Mouse (Mus musculus) neural tube, embryonic 14.5 days (tissue): ENCODE measurements around the gene Snx18. TPM values are rescaled to one million over a fixed set of nuclear protein-coding genes. Genes with fewer than 3 reads are reported as not detected.

Experiments
- ATAC-seq: fragments of 200-750 bp; cut with Nextera tagmentation; 2 replicates; pipeline ENCODE4 v1.8.0; 2017; ENCODE audit warnings: low read depth, mild to moderate bottlenecking, moderate TSS enrichment, moderate library complexity
- H3K27ac ChIP-seq: fragments of 300-500 bp; sonication (generic); 2 replicates; pipeline ENCODE4 v1.5.1; 2014; ENCODE audit warnings: low read depth, mild to moderate bottlenecking, control low read depth, low read length, moderate library complexity, mixed read lengths
- H3K27me3 ChIP-seq: fragments of 300-500 bp; sonication (generic); 2 replicates; pipeline ENCODE4 v1.6.1; 2014; ENCODE audit warnings: low read length; ENCODE audit not compliant: control insufficient read depth, insufficient read depth
- H3K36me3 ChIP-seq: fragments of 300-500 bp; sonication (generic); 2 replicates; pipeline ENCODE4 v1.6.1; 2014; ENCODE audit warnings: low read length, mixed read lengths; ENCODE audit not compliant: control insufficient read depth, insufficient read depth
- H3K4me1 ChIP-seq: fragments of 300-500 bp; sonication (generic); 2 replicates; pipeline ENCODE4 v1.6.1; 2014; ENCODE audit warnings: low read length; ENCODE audit not compliant: control insufficient read depth, insufficient read depth
- H3K4me2 ChIP-seq: fragments of 300-500 bp; sonication (generic); 2 replicates; pipeline ENCODE4 v1.6.1; 2014; ENCODE audit warnings: mild to moderate bottlenecking, low read depth, low read length, control low read depth
- H3K4me3 ChIP-seq: fragments of 300-500 bp; sonication (generic); 2 replicates; pipeline ENCODE4 v1.5.1; 2014; ENCODE audit warnings: low read depth, low read length, control low read depth, mixed read lengths
- H3K9ac ChIP-seq: fragments of 300-500 bp; sonication (generic); replicated peaks from 2 replicates; pipeline ENCODE4 v1.6.1; 2014; ENCODE audit warnings: low read depth, mild to moderate bottlenecking, control low read depth, low read length, mixed read lengths
- H3K9me3 ChIP-seq: fragments of 300-500 bp; sonication (generic); 2 replicates; pipeline ENCODE4 v1.6.1; 2016; ENCODE audit warnings: low read length; ENCODE audit not compliant: control insufficient read depth
- WGBS: fragments of 180-500 bp; shearing (Covaris S2); extraction: QIAGEN DNeasy Blood & Tissue Kit; methylation state at CpG from one replicate; pipeline ENCODE4 v1.1.7; 2014; 5-methylcytosine and 5-hydroxymethylcytosine counted together
- polyA plus RNA-seq: library from polyadenylated mRNA; unstranded; fragments of >200 nt; fragmentation: Nextera tagmentation; extraction: Ambion mirVana; gene quantifications from 2 replicates; pipeline ENCODE4 v1.2.1, GENCODE M21; 2014

Snx18 gene
- polyA plus RNA-seq, 1 experiment from 2014 or later, result 10.9 TPM

- Histone ChIP-seq H3K4me2 (no peak overlapping the region), H3K27me3 (no peaks in the 10 kb centered on the region), H3K9ac (no peak overlapping the region), H3K9me3 (no peaks in the 10 kb centered on the region), H3K4me1 (no peaks in the 10 kb centered on the region), H3K27ac (no peak overlapping the region), H3K4me3 (no peak overlapping the region), H3K36me3 (no peaks in the 10 kb centered on the region)
- ATAC-seq, result no peak
- 94% methylated on average over 7 of the region's 7 CpGs for WGBS
Observed at GRCm38 (mm10) chr13:113566411-113566810, 52.0 kb downstream of the Snx18 start.

- WGBS, result 94% methylated on average over 9 of the region's 9 CpGs
- H3K4me2 ChIP-seq, result no peak overlapping the region
- ATAC-seq, result no peak
Observed at GRCm38 (mm10) chr13:113559646-113560045, 58.7 kb downstream of the Snx18 start.

GRCm38 (mm10) chr13:113556538-113556937 is 61.8 kb downstream of the Snx18 start:
- no peaks in the 10 kb centered on the region for H3K4me1 ChIP-seq
- H3K9me3 ChIP-seq, result no peaks in the 10 kb centered on the region
- no peak overlapping the region for H3K27ac ChIP-seq
- no peak overlapping the region for H3K9ac ChIP-seq
- H3K27me3 ChIP-seq, result no peaks in the 10 kb centered on the region
- H3K36me3 ChIP-seq, result no peaks in the 10 kb centered on the region
- H3K4me3 ChIP-seq, result no peak overlapping the region
- no peak for ATAC-seq
- H3K4me2 ChIP-seq, result no peak overlapping the region

More at GRCm38 (mm10) chr13:113559646-113560045, 58.7 kb downstream of the Snx18 start:
- no peaks in the 10 kb centered on the region for H3K27me3 ChIP-seq
- H3K36me3 ChIP-seq, result no peaks in the 10 kb centered on the region
- H3K4me1 ChIP-seq, result no peaks in the 10 kb centered on the region
- H3K9me3 ChIP-seq, result no peaks in the 10 kb centered on the region
- H3K4me3 ChIP-seq, result no peak overlapping the region
- no peak overlapping the region for H3K27ac ChIP-seq
- no peak overlapping the region for H3K9ac ChIP-seq

DNA sequence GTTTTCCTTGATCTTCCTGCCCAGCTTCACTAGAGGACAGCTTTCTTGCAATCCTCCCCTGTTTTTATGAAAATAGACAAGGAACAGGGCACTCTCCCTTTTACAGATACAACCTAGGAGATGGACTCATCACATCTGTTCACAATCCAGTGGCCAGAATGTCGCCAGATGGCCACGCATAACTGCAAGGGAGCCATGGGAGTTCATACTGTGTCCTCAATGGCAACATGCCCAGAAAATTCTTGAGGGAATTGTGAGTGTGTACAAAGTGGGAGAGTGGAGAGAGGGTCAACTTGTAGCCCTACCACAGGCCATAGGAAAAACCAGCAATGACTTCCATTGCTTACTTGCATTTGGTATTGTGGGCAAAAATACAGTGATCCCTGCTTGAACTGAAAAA is 63.1 kb downstream of the Snx18 start:
- Histone ChIP-seq H3K4me3 (no peak overlapping the region), H3K36me3 (no peaks in the 10 kb centered on the region), H3K27me3 (no peaks in the 10 kb centered on the region), H3K9ac (no peak overlapping the region), H3K4me2 (no peak overlapping the region), H3K9me3 (no peaks in the 10 kb centered on the region), H3K27ac (no peak overlapping the region), H3K4me1 (no peaks in the 10 kb centered on the region)
- 68% methylated on average over 2 of the region's 2 CpGs for WGBS
- ATAC-seq, result no peak

GRCm38 (mm10) chr13:113553603-113554230 is 64.6 kb downstream of the Snx18 start:
- 90% methylated on average over 5 of the region's 5 CpGs for WGBS
- ATAC-seq, result no peak
- H3K9me3 ChIP-seq, result no peaks in the 10 kb centered on the region
- H3K36me3 ChIP-seq, result no peaks in the 10 kb centered on the region
- no peak overlapping the region for H3K4me2 ChIP-seq
- H3K4me1 ChIP-seq, result no peaks in the 10 kb centered on the region
- no peak overlapping the region for H3K4me3 ChIP-seq
- no peaks in the 10 kb centered on the region for H3K27me3 ChIP-seq
- no peak overlapping the region for H3K27ac ChIP-seq
- H3K9ac ChIP-seq, result no peak overlapping the region

- no peak overlapping the region for H3K4me2 ChIP-seq
- no peak for ATAC-seq
- no peaks in the 10 kb centered on the region for H3K9me3 ChIP-seq
- H3K36me3 ChIP-seq, result no peaks in the 10 kb centered on the region
- no peaks in the 10 kb centered on the region for H3K4me1 ChIP-seq
- no peaks in the 10 kb centered on the region for H3K27me3 ChIP-seq
- H3K4me3 ChIP-seq, result no peak overlapping the region
- no peak overlapping the region for H3K27ac ChIP-seq
- no peak overlapping the region for H3K9ac ChIP-seq
- 78% methylated on average over 1 of the region's 1 CpGs for WGBS
Observed at GRCm38 (mm10) chr13:113552341-113552740, 66.0 kb downstream of the Snx18 start.

- H3K27me3 ChIP-seq, result no peaks in the 10 kb centered on the region
Observed at GRCm38 (mm10) chr13:113550866-113551565, 67.3 kb downstream of the Snx18 start.

GRCm38 (mm10) chr13:113549021-113549420 is 69.3 kb downstream of the Snx18 start:
- Histone ChIP-seq H3K36me3 (no peaks in the 10 kb centered on the region), H3K27ac (no peak overlapping the region), H3K4me1 (no peaks in the 10 kb centered on the region), H3K4me3 (no peak overlapping the region), H3K27me3 (no peaks in the 10 kb centered on the region), H3K9me3 (no peaks in the 10 kb centered on the region), H3K9ac (no peak overlapping the region), H3K4me2 (no peak overlapping the region)
- WGBS, result 86% methylated on average over 3 of the region's 3 CpGs
- ATAC-seq, result no peak

More at GRCm38 (mm10) chr13:113550866-113551565, 67.3 kb downstream of the Snx18 start:
- ATAC-seq, result no peak
- Histone ChIP-seq H3K4me1 (no peaks in the 10 kb centered on the region), H3K36me3 (no peaks in the 10 kb centered on the region), H3K9me3 (no peaks in the 10 kb centered on the region), H3K4me3 (no peak overlapping the region), H3K9ac (no peak overlapping the region), H3K27ac (no peak overlapping the region), H3K4me2 (no peak overlapping the region)
- WGBS, result 75% methylated on average over 8 of the region's 8 CpGs

DNA sequence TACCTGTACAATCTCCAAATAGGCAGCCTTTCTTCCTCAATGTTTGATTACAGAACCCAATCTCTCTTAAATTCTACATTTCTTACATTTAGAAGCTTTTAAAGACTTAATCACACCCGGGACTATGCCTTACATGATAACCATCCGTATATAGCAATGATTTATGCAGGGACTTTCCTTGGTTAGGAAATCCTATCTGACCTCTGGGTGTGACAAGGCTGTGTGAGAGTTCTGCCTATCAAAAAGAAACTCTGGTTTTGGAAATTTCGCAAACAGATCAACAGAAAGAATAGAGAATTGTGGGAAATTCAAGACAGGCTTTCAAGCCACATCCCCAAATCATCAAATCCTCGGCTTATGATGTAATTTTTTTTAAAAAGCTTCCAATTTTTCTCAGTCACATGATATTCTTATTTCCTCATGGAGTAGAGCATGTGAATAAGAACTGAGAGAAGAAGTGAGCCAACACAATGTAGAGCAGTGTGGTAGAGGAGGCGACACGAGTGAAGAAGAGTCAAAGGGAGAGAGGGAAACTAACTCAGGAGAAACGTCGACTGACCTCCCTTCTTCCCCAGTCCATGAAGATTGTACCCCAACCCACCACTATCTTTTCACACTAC is 70.4 kb downstream of the Snx18 start:
- no peak overlapping the region for H3K4me2 ChIP-seq
- H3K4me1 ChIP-seq, result no peaks in the 10 kb centered on the region
- H3K9ac ChIP-seq, result no peak overlapping the region
- no peaks in the 10 kb centered on the region for H3K27me3 ChIP-seq
- no peak overlapping the region for H3K4me3 ChIP-seq
- H3K36me3 ChIP-seq, result no peaks in the 10 kb centered on the region
- 92% methylated on average over 8 of the region's 8 CpGs for WGBS
- no peak for ATAC-seq
- H3K27ac ChIP-seq, result no peak overlapping the region
- no peaks in the 10 kb centered on the region for H3K9me3 ChIP-seq
